Mouse (Mus musculus) right cerebral cortex, postnatal 14 days (tissue): ENCODE data around the gene Rhbdd2.

Experiments used
- DNase-seq: peaks from one replicate; pipeline ENCODE4 v3.0.0; 2022

Gene Rhbdd2

DNA sequence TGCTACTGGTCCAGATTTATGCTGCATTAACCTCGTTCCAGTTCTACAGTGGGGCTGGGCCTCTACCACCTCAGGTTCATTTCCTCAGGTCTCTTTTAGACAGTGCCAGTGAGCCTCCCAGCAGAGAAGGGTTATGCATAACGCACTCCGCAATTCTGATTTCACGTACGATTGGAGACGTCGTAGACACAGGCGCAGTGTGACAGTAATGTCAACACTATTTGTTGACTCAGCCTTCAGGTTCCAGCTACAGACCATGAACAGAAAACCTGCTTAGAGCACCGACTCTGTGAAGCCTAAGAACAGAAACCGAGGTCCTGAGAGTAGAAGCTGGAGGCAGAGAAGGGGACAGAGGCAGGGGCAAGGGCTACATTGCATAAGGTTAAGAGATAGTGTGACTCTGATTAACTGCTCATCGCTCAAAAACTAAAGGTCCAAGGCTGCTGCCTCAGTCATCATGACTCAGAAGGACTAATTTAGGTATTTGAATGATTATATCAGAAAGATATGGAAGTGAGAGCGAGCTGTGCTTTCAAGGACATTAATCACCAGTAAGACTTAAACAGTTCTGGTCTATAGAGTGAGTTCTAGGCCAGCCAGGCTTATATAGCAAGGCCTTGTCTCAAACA is 50.6 kb downstream of the Rhbdd2 start:
- no peak for DNase-seq

DNA sequence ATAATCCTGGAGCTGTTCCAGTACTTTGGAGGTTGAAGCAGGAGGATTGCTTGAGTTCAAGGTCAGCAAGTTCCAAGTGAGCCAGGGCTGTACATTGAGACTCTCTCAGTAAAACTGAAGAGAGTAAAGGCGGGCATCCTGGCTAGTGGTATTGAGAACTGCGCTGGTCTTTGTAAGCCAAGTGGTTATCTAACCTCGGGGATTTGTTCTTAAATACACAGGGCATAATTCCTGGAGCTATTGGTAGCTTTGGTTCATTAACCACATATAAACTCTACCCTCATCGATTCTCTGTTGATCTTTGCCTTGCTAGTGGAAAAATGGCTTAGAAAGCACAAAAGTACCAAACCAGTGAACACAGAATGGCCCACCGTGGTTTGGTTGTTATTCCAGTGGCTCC is 58.0 kb downstream of the Rhbdd2 start:
- no peak for DNase-seq

DNA sequence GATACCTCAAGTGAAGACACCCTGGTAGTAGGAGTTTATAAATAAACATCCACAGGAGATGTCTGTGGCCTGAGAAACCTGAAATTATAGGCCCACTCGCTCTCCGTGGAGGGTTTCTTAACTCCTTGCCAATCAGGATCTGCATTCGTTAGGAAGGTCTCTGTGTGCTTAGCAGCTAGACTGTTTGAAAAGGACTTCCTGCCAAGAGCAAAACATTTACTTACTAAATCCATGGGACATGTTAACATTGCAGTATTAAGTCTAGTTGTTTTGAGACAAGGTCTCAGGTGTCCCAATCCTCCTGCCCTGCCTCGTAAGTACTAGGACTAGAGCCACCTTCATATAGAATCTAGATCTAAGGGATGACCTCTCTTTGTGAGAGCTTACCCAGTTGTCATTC is 58.8 kb downstream of the Rhbdd2 start:
- no peak for DNase-seq

DNA sequence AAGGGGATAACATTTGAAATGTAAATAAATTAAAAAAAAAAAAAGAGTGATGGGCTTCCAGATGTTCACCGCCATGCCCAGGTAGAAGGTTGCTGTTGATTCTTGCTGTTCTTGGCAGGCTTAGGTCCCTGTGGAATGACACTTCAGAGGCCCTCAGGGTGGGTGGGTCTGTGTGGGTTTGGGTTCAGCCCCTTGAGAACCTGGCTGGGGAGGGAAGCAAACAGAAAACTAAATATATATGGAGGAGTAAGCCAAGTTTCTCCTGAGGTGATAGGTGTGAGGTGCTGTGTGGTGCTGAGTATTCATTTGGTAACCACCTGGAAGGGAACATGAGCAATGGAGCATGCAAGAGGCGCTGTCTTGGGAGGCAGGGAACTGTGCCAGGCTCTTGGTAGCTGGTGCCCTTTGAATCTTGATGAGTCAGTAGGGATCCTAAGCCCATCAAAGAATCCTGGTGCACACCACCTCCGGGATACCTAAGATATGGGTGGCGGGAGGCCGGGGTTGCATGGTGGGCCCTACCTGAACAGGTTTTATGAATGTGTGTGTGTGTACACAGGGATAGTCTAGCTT is 60.9 kb downstream of the Rhbdd2 start:
- no peak for DNase-seq

DNA sequence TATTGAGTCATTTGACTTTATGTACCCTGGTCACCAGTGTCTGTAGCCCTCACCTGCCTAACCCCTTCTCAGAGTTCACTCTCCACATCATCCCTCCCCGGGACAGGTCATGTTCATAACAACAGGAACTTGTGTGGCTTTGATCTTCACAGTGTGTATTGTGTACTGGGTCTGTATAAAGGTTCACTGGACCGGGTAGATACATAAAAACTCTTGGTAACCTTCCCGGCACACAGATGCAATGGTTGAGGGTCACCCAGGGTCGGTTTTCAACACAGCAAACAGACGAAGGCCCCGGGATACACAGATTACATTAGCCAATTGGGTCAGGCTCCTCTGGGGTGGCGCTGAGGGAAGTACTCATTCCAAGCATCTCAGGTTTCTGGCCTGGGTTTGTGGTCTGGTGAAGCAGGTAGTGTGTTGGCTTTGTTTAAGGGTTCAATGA is 62.9 kb downstream of the Rhbdd2 start:
- no peak for DNase-seq
